Mouse (Mus musculus) liver, embryonic 14.5 days (tissue): Measurements from ENCODE around the gene Scrn1.

Experiments
- CTCF ChIP-seq: IDR thresholded peaks from 2 replicates; pipeline ENCODE4 v1.5.1; 2016; ENCODE audit warnings: antibody characterized with exemption, low read depth, control low read depth
- EP300 ChIP-seq: IDR thresholded peaks from 2 replicates; pipeline ENCODE4 v1.6.1; 2016; ENCODE audit warnings: antibody characterized with exemption, low read depth

DNA sequence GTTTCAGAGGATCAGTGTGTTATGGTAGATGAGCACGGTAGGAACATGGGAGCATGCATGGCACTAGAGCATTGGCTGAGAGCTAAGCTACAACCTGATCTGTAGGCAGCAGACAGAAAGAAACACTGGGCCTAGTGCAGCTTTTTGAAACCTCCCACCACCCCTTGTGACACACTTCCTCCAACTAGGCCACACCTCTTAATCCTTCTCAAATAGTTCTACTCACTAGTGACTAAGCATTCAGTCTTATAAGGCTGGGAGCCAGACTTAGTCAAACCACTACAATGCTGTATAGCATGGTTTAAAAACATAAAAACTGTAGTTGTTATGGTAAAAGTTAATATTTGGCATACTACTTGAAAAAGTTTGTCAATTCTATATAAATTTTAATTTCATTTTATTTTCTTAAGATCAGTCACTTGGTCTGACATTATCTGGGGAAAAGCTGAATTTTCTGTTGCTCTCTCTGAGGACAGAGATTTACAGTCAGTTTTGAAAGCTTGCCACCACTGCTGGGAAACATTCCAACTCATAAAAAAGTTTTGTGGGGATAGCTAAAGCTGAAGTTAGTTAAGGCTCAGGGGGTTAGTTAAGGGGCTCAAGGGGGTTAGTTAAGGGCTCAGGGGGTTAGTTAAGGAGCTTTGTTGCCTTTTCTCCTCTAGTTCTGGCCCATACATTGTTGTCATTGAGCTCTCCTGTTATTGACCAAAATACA is 37.9 kb upstream of the Scrn1 start:
- TF ChIP-seq CTCF (no peak), EP300 (no peak)
